Mouse (Mus musculus) embryonic fibroblast, embryonic 13.5 days (primary cell): Measurements from ENCODE around the gene Pstpip1. TPM values are rescaled to one million over a fixed set of nuclear protein-coding genes. Genes with fewer than 3 reads are reported as not detected.

Source experiments
- H3K27ac ChIP-seq: 2 replicates; pipeline ENCODE4 v1.5.1; 2012; ENCODE audit warnings: low read length, control low read depth, inconsistent platforms; ENCODE audit not compliant: insufficient read depth
- H3K4me1 ChIP-seq: 2 replicates; pipeline ENCODE4 v1.6.1; 2011; ENCODE audit warnings: low read length; ENCODE audit not compliant: control insufficient read depth, insufficient read depth
- H3K4me3 ChIP-seq: 2 replicates; pipeline ENCODE4 v1.5.1; 2011; ENCODE audit warnings: mild to moderate bottlenecking, control low read depth, low read length; ENCODE audit not compliant: insufficient read depth
- CTCF ChIP-seq: IDR thresholded peaks from 2 replicates; pipeline ENCODE4 v1.5.1; 2011; ENCODE audit warnings: mild to moderate bottlenecking, control low read depth, low read length, moderate library complexity, borderline replicate concordance; ENCODE audit not compliant: insufficient read depth
- POLR2A ChIP-seq: IDR thresholded peaks from 2 replicates; pipeline ENCODE4 v1.6.1; 2011; ENCODE audit warnings: low read depth, mild to moderate bottlenecking, control low read depth, low read length, moderate library complexity
- polyA plus RNA-seq: library from polyadenylated mRNA; stranded (reverse); fragments of >200 nt; gene quantifications from 2 replicates; pipeline ENCODE4 v1.2.4, GENCODE M21; 2011; ENCODE audit warnings: low read depth; ENCODE audit not compliant: missing spikeins, insufficient read length

Gene Pstpip1
- polyA plus RNA-seq, 1 experiment: 2.6 TPM

DNA sequence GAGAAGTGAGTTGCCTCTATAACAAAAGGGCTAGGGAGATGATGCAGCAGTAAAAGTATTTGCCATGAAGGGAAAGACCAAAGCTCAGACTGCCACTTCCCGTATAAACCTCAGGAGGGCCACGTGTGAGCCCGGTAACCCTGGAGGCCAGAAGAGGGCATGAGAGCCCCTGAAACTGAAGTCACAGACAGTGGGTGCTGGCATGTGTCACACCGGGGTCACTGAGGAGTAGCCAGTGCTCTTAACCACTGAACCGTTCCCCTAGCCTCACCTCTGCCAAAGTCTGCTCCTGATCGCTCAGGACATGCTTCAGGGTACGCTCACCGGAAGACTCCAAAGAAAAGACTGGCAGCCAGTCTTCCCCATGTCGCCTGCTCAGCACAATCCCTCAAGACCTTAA, 52.0 kb downstream of the Pstpip1 start:
- no peaks in the 10 kb centered on the region for H3K4me1 ChIP-seq
- TF ChIP-seq POLR2A (no peak), CTCF (no peak)
- no peak overlapping the region for H3K4me3 ChIP-seq
- H3K27ac ChIP-seq: no peak overlapping the region

DNA sequence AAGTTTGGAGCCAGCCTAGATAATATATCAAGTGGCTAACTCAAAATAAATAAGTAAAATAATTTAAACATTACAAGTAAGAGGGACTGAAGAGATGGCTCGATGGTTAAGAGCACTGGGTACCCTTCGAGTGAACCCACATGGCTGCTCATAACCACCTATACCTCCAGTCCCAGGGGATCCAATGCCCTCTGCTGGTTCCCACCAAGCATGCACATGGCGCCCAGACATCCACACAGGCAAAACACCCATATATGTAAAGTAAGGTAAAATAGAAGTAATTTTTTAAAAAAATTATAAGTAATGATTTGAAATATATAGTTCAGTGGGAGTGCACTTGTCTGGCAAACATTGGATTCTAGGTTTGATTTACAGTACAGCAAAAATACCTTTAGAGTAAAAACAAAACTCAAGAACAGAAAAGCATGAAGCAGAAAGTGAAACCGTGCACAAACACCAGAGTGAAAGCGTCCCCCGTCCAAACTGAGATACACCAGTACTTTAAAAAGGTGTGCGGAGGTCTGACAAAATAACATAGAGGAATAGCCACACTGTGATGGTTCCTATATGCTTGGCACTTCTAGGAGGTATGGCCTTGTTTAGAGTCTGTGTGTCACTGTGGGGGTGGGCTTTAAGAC, 54.7 kb downstream of the Pstpip1 start:
- TF ChIP-seq POLR2A: no peak
- no peak for TF ChIP-seq CTCF
- H3K4me1 ChIP-seq: no peaks in the 10 kb centered on the region
- no peak overlapping the region for H3K27ac ChIP-seq
- no peak overlapping the region for H3K4me3 ChIP-seq

DNA sequence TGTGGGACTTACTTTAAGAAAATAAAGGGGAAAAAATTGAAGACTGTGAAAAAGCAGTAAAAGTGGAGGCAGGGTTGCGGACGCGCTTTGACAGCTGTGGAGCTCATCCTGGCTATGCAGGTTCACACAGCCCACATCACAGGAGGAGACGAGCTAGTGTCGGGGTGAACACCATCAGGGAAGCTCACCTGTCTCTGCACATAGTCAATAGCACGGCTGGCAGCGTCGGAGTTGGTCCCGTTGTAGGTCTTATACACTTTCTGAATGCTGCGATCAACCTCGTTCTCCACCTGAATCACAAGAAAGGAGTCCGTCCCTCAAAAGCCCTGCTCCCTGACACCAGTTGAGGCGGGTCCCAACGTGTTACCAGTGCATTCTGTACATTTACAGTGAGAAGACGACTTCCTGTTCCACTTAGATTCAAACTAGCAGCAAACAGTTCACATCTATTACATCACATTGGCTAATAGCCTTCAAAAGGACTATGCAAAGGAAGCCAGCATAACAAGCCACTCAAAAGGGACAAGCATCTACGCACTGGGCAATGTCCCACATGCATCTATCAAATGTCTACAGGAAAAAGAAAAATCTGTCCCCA, 56.7 kb downstream of the Pstpip1 start:
- Histone ChIP-seq H3K4me3 (no peak overlapping the region), H3K4me1 (no peaks in the 10 kb centered on the region), H3K27ac (no peak overlapping the region)
- TF ChIP-seq POLR2A (no peak), CTCF (no peak)

DNA sequence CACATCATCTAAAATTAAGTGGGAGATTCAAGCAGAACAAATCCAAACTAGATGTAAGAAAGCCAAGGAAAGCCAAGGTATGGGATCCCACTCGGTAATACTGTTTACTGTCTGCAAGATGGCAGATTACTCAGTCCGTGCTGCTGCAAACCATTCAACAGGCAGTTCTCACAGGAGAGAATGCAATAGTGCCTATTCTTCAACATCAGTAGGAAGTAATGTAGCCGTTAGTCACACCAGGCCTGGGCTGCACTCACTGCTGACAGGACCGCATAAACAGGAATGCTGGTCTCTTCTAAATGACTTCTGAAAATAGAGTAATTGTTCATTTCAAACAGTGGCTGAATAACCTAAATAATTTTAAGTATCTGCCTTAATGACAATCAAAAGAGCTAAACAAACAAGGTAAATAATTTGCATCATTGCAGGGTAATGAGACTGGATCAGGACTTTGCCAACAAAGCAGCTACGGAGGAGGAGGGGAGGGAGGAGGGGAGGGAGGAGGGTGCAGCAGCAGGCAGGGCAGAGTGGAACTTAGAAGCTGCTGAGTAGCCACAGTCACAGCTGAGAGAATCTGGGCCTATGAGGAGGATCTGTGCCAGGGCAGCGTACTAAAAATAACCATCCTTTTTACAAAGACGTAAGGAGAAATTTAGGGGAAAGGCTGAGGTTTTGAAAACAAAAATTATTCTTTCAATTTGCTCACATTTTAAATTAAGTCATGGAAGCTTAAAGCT, 62.2 kb downstream of the Pstpip1 start:
- TF ChIP-seq CTCF (no peak), POLR2A (no peak)
- Histone ChIP-seq H3K4me1 (peaks cover 7% of the 10 kb centered on the region), H3K27ac (peak overlapping the region; percentile 82), H3K4me3 (no peak overlapping the region)

DNA sequence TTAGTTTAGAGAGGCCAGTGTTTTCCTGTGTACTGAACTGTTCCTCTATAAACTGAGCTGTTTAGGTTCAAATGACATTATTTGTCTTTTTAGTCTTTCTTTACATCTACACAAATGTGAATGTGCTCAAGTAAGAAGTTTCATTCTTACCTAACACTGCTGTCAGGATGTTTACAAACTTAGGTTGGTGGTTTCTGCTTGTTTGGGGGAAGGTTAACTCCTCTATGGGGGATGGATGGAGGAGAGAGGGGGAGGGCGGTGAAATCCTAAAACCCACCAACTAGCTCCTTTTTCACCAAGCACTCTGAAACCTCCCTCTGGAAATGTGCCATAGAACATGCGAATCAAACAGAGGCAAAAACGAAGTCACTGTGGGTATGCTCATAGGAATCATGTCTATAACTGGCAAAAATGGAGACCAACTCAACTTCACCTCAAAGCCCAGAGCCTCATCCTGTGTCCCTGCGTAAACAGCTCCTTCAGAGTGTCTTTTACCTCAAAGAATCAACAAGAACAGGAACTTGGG, 62.8 kb downstream of the Pstpip1 start:
- Histone ChIP-seq H3K27ac (peak overlapping the region; percentile 82), H3K4me1 (peaks cover 7% of the 10 kb centered on the region), H3K4me3 (no peak overlapping the region)
- no peak for TF ChIP-seq POLR2A
- no peak for TF ChIP-seq CTCF

DNA sequence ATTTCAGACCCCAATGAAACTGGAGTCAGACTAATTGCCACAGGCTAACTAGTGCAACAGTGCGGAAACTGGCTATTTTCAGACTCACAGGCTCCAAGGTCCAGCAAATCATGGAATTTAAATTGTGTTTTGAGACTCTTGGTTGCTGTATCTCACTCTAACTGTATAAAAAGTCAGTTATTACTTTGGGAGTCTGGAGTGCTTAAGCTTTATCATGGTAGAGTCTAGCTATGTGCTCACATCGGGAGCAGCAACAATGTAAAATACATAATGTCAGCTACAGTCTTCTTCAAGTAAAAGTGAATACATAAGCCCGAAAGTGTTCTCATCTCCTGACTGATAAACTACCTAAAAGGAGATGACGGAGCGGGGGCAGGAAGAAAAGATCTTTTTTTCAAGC, 64.8 kb downstream of the Pstpip1 start:
- Histone ChIP-seq H3K4me3 (no peak overlapping the region), H3K4me1 (peaks cover 10% of the 10 kb centered on the region), H3K27ac (no peak overlapping the region)
- no peak for TF ChIP-seq CTCF
- TF ChIP-seq POLR2A: no peak

DNA sequence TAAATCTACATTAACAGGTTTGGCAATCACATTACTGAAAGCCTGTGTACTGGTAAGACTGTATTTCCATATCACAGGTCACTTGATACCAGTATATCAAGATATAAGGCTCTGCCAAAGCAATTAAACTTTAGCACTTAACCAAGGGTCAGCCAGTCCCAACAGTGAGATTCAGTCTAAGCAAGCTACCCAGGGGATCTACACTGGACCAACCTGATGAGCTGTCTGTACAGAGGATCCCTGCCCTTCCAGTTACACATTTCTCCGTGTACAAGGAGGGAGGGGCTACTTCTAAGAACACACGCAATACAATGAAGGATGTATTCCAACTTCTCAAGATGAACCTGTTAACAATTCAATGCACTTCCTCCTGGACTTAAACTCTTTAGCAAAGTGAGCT, 68.3 kb downstream of the Pstpip1 start:
- Histone ChIP-seq H3K4me1 (peaks cover 4% of the 10 kb centered on the region), H3K27ac (no peak overlapping the region), H3K4me3 (no peak overlapping the region)
- TF ChIP-seq POLR2A: no peak
- no peak for TF ChIP-seq CTCF

DNA sequence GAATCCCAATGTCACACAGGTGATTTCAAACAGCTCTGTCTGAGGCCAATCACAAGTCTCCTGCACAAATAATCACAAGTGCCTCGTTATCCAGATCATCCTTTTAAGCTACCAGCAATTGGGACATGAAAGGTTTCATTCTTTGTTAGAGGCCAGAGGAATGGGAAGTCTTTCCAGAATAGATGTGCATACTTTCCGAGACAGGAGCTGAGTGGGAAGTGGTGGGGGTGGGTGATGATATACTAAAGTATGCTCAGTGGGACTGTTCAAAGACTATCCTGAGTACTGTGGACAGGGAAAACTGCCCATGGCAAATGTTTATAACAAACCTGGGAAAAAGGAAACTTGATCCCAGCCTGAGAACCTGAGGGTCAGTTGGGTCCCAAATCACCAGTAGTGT, 69.7 kb downstream of the Pstpip1 start:
- no peak for TF ChIP-seq CTCF
- no peak for TF ChIP-seq POLR2A
- peak overlapping the region; percentile 72 for H3K4me3 ChIP-seq
- H3K27ac ChIP-seq: no peak overlapping the region
- peaks cover 4% of the 10 kb centered on the region for H3K4me1 ChIP-seq

DNA sequence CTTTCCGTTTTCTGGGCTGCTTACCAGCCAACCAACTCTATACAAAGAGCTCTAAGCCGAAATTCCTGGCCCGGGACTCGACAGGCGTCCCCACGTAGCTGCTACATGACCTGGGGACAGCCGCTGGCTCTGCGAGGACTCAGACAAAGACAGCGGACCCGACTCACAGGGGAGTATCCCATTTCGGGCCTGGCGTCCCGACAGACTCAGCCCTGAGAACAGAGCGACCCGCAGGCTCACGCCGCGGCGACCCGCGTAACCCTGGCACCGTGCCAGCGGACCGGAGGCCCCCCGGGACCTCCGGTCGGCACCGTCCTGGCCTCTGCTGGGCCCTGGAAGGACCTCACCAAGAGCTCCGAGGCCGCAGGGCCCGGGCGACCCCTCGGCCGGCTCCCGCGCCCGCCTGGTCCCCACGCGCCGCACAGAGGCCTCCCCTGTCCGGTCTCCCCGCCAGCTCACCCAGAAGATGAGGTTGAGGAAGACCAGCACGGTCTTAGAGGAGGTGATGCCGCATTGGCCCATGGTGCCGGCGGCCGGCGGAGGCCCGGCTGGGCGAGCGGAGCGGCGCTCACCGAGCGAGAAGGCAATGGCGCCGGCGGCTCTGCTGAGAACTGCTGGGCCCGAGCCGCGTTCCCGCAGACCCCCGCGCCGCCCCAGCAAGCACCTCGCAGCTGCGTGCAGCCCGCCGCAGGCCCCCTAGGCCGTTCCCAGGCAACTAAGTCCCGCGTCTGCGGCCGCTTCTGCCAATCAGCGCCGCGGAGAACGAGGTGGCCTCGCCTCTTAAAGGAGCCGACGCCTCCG, 70.8 kb downstream of the Pstpip1 start:
- peaks cover 4% of the 10 kb centered on the region for H3K4me1 ChIP-seq
- no peak for TF ChIP-seq CTCF
- TF ChIP-seq POLR2A: peak; percentile 68; the same call in 1 of the 2 replicates
- peak overlapping the region; percentile 72 for H3K4me3 ChIP-seq
- H3K27ac ChIP-seq: peak overlapping the region; percentile 34; the same call in 1 of the 2 replicates

DNA sequence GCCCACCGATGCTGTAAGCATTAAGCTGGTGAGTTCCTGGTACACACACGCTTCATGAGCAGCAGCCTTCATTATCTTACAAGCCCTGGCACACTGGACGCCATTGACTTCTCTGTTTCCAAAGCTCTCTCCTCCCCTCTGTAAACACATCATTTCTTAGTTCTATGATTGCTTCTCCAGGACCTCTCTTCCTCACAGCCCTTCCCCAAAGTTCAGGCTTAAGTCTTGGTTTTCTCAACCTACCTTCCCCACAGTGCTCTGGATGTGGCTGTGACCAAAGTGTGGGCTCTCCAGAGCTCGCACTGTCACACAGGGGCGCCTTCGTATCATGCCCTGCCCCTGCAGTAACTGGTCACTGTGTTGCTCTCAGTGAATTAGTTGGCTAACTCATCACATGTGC, 75.6 kb downstream of the Pstpip1 start, which contains the start of gene Tspan3:
TSS of gene Tspan3 (minus strand) at position 101 of the 400 bp plus-strand sequence.
- H3K27ac ChIP-seq: no peak within 1 kb of the TSS
- H3K4me1 ChIP-seq: no peaks in the 10 kb centered on the region
- TF ChIP-seq POLR2A (no peak), CTCF (no peak)
- H3K4me3 ChIP-seq: no peak within 1 kb of the TSS
